Mouse (Mus musculus) ES-Bruce4 (cell line): ENCODE data around the gene Ermn.

Experiments used
- CTCF ChIP-seq: IDR thresholded peaks from one replicate; pipeline ENCODE4 v1.8.1; 2011; ENCODE audit warnings: low read depth, low read length
- POLR2A ChIP-seq: IDR thresholded peaks from one replicate; pipeline ENCODE4 v1.8.1; 2011; ENCODE audit warnings: low read length; ENCODE audit not compliant: insufficient read depth

- TF ChIP-seq CTCF = no peak
- TF ChIP-seq POLR2A = no peak
These were observed 21.2 kb downstream of the Ermn start for GRCm38 (mm10) chr2:58031431-58031830.
